Mouse (Mus musculus) kidney, embryonic 14.5 days (tissue): ENCODE data around the gene Adgre5. TPM values are rescaled to one million over a fixed set of nuclear protein-coding genes. Genes with fewer than 3 reads are reported as not detected.
A peak's percentile ranks its signal among the peaks of the same experiment; 100 is the strongest.

Experiments
- ATAC-seq: fragments of 200-750 bp; cut with Nextera tagmentation; 2 replicates; pipeline ENCODE4 v1.8.0; 2017; ENCODE audit warnings: moderate number of reproducible peaks, mild to moderate bottlenecking, moderate TSS enrichment, moderate library complexity; ENCODE audit not compliant: low FRiP score, low TSS enrichment
- H3K27ac ChIP-seq: fragments of 300-500 bp; sonication (generic); 2 replicates; pipeline ENCODE4 v1.5.1; 2014; ENCODE audit warnings: low read depth, mild to moderate bottlenecking, low read length, moderate library complexity, mixed read lengths
- H3K27me3 ChIP-seq: fragments of 300-500 bp; sonication (generic); 2 replicates; pipeline ENCODE4 v1.6.1; 2014; ENCODE audit warnings: mild to moderate bottlenecking, low read length; ENCODE audit not compliant: control insufficient read depth, insufficient read depth
- H3K36me3 ChIP-seq: fragments of 300-500 bp; sonication (generic); 2 replicates; pipeline ENCODE4 v1.6.1; 2014; ENCODE audit warnings: low read length, mixed read lengths; ENCODE audit not compliant: control insufficient read depth, insufficient read depth
- H3K4me1 ChIP-seq: fragments of 300-500 bp; sonication (generic); 2 replicates; pipeline ENCODE4 v1.6.1; 2014; ENCODE audit warnings: low read length, mixed read lengths; ENCODE audit not compliant: control insufficient read depth, insufficient read depth
- H3K4me2 ChIP-seq: fragments of 300-500 bp; sonication (generic); replicated peaks from 2 replicates; pipeline ENCODE4 v1.6.1; 2014; ENCODE audit warnings: low read depth, mild to moderate bottlenecking, low read length
- H3K4me3 ChIP-seq: fragments of 300-500 bp; sonication (generic); 2 replicates; pipeline ENCODE4 v1.5.1; 2014; ENCODE audit warnings: mild to moderate bottlenecking, low read length
- H3K9ac ChIP-seq: fragments of 300-500 bp; sonication (generic); 2 replicates; pipeline ENCODE4 v1.6.1; 2014; ENCODE audit warnings: low read depth, mild to moderate bottlenecking, low read length, moderate library complexity
- H3K9me3 ChIP-seq: fragments of 300-500 bp; sonication (generic); 2 replicates; pipeline ENCODE4 v1.6.1; 2016; ENCODE audit warnings: low read length; ENCODE audit not compliant: control insufficient read depth
- WGBS: fragments of 180-500 bp; shearing (Covaris S2); extraction: QIAGEN DNeasy Blood & Tissue Kit; methylation state at CpG from one replicate; pipeline ENCODE4 v1.1.7; 2014; 5-methylcytosine and 5-hydroxymethylcytosine counted together
- polyA plus RNA-seq: library from polyadenylated mRNA; unstranded; fragments of >200 nt; fragmentation: Nextera tagmentation; extraction: Ambion mirVana; gene quantifications from 2 replicates; pipeline ENCODE4 v1.2.1, GENCODE M21; 2014

The Adgre5 gene
- polyA plus RNA-seq, 1 experiment from 2014 or later = 30.9 TPM

DNA sequence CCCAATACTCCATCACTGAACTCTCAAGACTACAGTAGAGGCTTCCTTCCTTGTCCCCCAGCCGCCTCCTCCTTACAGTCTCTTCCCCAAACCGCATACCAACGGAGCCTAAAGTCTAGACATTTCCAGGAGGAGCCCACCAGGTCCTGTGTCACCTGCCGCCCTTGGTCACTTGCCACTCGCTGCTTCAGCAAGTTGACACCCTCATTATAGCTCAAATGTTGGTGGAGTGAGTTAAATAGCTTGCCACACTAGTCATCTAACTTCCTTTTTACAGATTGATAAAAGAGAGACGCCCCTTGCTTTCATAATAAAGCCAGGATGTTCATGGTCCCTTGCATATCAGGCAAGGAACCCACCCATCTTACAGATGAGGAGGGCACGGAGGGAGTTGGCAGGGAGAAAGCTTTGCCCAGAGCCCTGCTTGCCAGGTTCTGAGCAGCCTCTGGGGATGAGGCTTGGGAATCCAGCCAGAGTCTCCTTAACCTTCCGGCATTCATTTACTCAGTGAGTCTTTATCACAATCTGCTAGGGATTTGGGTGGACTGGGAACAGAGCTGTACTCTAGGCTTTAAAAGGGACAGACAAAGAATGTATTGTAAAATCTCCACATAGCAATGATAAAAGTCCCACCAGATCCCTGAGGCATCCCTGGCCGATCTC, 40.6 kb downstream of the Adgre5 start:
- Histone ChIP-seq H3K9ac (no peak overlapping the region), H3K4me2 (no peak overlapping the region), H3K27ac (no peak overlapping the region), H3K4me1 (peaks cover 14% of the 10 kb centered on the region), H3K9me3 (peaks cover 3% of the 10 kb centered on the region; the same call in 1 of the 2 replicates), H3K36me3 (no peaks in the 10 kb centered on the region), H3K27me3 (0 out of 2 replicates have a peak, but pooled peaks cover 3% of the 10 kb centered on the region), H3K4me3 (no peak overlapping the region)
- 82% methylated on average over 9 of the region's 9 CpGs for WGBS
- ATAC-seq = no peak

DNA sequence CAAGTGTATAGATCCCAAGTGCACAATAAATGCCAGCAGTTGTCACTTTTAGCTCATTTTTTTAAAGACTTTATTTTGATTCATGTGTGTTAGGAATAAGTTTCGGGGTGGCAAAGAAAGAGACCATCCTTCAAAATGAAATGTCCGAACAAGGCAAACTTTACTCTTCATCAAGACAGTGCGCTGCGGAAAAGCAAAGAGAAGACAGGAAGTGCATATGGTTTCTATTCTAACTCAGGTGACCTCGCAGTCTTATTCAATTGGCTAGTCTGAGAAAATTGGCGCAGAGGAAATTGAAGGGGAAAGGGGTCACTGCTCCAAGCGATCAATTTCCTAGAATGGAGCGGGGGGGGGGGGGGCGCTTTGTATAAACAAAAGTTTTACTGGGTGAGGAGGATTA, 41.6 kb downstream of the Adgre5 start:
- 11% methylated on average over 9 of the region's 9 CpGs for WGBS
- no peak for ATAC-seq
- peak overlapping the region; percentile 89 for H3K27ac ChIP-seq
- H3K27me3 ChIP-seq = 0 out of 2 replicates have a peak, but pooled peaks cover under 1% of the 10 kb centered on the region
- H3K4me2 ChIP-seq = peak overlapping the region; percentile 95
- H3K36me3 ChIP-seq = no peaks in the 10 kb centered on the region
- H3K4me1 ChIP-seq = peaks cover 21% of the 10 kb centered on the region
- peak overlapping the region; percentile 82 for H3K4me3 ChIP-seq
- H3K9me3 ChIP-seq = peaks cover 3% of the 10 kb centered on the region; the same call in 1 of the 2 replicates
- peak overlapping the region; percentile 89 for H3K9ac ChIP-seq

DNA sequence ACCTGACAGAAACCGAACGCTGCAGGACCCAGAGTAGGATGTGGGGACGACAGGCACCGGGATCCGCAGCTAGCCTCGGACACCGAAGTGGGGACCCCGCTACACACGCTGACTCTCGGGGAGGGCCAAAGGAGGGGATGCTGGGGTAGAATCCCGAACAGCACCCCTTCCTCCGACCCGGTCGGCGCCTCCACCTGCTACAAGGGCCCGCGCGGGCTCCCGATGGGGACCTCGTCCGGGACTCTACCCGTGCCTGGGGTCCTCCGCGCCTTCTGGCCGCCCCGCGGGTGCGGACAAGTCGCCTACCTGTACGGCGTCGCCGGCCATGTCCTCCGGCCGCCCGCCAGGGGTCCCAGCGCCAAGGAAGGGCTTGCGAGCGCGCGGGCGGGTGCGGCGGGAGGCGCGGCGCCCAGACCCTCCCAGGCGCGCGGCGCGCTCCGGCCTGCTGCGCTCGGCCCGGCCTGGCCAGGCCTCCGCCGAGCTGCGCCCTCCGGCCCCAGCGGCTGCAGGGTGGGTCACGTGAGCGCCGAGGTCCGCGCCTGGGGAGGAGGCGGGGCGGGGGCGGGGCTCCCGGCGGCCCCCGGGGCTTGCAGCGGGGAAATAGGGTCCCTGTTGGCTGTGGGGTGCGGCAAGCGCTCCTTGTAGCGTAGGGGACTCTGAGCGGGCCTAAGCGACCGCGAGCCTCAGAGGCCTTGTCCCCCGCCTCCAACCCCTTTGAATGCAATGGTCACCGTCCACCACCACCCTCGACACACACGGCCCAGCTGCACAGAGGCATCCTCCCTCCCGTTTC, 42.3 kb downstream of the Adgre5 start, which contains the start of gene Pkn1:
Pkn1 (minus strand) TSS at position 519 of the 793 bp plus-strand sequence.
- Histone ChIP-seq H3K4me3 (peak within 1 kb of the TSS; percentile 82), H3K9me3 (peaks cover 3% of the 10 kb centered on the region; the same call in 1 of the 2 replicates), H3K4me2 (peak within 1 kb of the TSS; percentile 95), H3K9ac (peak within 1 kb of the TSS; percentile 89), H3K27me3 (no peaks in the 10 kb centered on the region), H3K36me3 (no peaks in the 10 kb centered on the region), H3K27ac (peak within 1 kb of the TSS; percentile 89), H3K4me1 (peaks cover 26% of the 10 kb centered on the region)
- peak; percentile 94 for ATAC-seq
- 0% methylated on average over 71 of the region's 85 CpGs for WGBS

DNA sequence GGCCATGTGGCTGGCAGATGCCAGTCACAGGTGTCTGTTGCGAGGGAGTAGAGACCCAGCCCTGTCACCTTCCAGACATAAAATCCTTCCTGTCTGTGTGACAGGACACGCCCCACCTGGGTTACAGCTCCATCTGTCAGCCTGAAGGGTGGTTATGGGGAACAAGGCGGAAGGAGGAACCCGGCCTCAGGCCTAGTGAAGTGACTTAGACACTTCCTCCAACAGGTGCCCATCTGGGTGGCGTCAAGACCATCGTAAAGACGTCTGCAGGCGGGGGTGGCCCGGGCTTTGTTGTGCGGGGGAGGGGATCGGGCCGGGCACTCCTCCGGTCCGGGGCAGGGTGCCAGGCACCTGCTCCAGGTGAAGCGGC, 42.9 kb downstream of the Adgre5 start:
- Histone ChIP-seq H3K9me3 (peaks cover 3% of the 10 kb centered on the region; the same call in 1 of the 2 replicates), H3K9ac (peak overlapping the region; percentile 89), H3K4me1 (peaks cover 28% of the 10 kb centered on the region), H3K4me3 (peak overlapping the region; percentile 82), H3K36me3 (no peaks in the 10 kb centered on the region), H3K27me3 (no peaks in the 10 kb centered on the region), H3K27ac (peak overlapping the region; percentile 89; the same call in 1 of the 2 replicates), H3K4me2 (peak overlapping the region; percentile 95)
- under 1% methylated on average over 15 of the region's 15 CpGs for WGBS
- ATAC-seq = peak; percentile 6; the same call in 1 of the 2 replicates

DNA sequence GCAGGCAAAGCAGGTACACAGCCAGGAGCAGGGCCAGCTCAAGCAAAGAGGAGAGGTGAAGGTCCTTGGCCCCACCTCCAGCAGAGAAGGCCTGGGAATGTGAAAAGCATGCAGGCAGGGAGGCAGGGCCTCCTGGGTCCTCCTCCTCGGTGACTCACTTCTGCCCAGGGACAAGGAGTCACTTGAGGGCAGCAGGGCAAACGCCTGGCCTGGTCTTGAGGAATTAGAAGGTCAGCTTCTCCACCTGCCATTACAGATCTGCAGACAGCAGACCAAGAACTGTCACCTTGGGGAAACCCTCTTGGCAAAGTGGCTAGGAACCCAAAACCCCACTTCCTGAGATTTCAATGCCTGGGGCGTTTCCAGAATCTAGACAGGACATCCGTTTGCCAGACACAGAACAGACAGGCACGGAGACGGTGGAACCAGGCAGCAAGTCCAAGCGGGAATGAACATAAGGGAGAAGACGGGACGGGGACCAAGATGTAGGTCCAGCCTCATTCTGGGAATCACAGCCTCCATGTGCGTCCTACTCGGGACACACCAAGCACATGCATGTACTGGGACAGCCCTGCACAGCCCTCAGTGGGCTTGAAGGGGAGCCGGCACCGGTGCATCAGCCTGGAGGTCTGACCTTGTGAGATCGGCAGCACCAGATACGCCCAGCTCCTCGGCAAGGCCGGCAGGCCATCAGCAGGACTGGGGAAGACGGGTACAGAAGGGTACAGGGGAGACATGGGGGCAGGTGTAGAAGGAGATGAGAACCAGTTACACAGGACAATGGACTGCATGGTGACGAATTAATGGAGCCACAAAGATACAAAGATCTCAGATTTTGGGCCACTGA, 43.5 kb downstream of the Adgre5 start:
- peak overlapping the region; percentile 30; the same call in 1 of the 2 replicates for H3K27ac ChIP-seq
- H3K4me2 ChIP-seq = peak overlapping the region; percentile 95
- H3K9me3 ChIP-seq = peaks cover 3% of the 10 kb centered on the region; the same call in 1 of the 2 replicates
- H3K27me3 ChIP-seq = no peaks in the 10 kb centered on the region
- ATAC-seq = no peak
- peaks cover under 1% of the 10 kb centered on the region for H3K36me3 ChIP-seq
- H3K4me1 ChIP-seq = peaks cover 28% of the 10 kb centered on the region
- peak overlapping the region; percentile 89 for H3K9ac ChIP-seq
- 30% methylated on average over 19 of the region's 19 CpGs for WGBS
- peak overlapping the region; percentile 82 for H3K4me3 ChIP-seq

DNA sequence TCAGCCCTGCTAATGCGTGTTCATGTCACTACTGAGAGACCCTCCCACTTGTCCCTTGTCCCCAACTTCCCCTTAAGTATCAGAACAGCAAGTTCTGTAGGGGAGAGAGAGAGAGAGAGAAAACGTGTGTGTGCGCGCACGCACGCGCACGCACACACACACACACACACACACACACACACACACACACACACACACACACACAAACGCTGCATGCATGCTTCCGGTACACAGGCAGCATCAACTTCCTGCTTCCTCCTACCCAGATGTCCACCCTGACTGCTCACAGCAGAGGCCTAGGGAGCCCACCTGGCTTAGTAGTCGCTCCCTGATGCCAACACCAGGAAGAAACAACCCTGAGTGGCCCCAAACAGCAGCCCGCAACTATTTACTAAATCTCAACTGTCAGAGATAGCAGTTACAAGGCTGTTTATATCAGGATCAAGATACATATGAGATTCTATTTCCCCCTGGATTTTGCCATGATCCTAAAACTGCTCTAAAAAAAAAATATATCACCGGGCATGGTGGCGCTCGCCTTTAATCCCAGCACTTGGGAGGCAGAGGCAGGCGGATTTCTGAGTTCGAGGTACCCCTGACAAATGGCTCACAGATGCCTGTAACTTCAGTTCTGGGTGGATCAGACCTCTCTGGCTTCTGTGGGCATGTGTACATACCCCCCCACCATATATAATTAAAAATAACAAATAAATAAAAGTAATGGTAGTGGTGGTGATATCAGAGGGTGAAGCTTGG, 45.6 kb downstream of the Adgre5 start:
- H3K4me2 ChIP-seq = no peak overlapping the region
- no peak overlapping the region for H3K27ac ChIP-seq
- no peaks in the 10 kb centered on the region for H3K9me3 ChIP-seq
- H3K4me1 ChIP-seq = peaks cover 28% of the 10 kb centered on the region
- no peak overlapping the region for H3K4me3 ChIP-seq
- H3K27me3 ChIP-seq = no peaks in the 10 kb centered on the region
- WGBS = 78% methylated on average over 14 of the region's 17 CpGs
- no peak overlapping the region for H3K9ac ChIP-seq
- ATAC-seq = no peak
- peaks cover 21% of the 10 kb centered on the region for H3K36me3 ChIP-seq

DNA sequence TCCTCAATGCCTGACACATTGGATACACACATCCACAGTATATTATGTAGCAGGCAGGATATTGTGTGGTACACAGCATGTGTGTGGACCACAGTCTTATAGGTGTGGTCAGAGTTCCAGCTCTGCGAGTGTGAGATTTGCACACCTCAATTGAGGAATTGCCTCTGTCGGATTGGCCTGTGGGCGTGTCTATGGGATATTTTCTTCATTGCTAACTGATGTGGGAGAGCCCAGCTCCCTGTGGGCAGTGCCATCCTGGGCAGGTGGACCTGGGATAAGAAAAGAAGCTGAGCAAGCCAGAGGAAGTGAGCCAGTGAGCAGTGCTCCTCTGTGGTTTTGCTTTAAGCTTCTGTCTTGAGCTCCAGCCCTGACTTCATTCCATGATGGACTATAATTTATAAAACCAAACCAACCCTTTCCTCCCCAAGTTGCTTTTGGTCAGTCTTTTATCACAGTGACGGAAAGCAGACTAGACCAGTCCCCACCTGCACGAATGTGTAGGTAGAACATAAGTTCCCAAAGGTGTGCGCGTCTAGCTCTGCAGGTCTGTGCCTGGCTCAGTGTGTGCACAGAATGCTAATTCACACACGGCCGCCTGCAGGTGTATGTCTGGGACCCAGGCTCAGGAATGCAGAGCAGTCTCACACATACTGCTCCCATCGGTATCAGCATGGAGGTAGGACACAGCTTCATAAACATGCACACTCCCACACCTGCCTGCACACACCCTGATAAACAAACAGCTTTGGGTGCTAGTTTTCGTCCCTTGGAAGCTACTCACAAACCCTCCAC, 46.6 kb downstream of the Adgre5 start:
- Histone ChIP-seq H3K27ac (no peak overlapping the region), H3K9ac (no peak overlapping the region), H3K36me3 (peaks cover 25% of the 10 kb centered on the region), H3K9me3 (no peaks in the 10 kb centered on the region), H3K4me1 (peaks cover 28% of the 10 kb centered on the region), H3K4me3 (no peak overlapping the region), H3K4me2 (no peak overlapping the region), H3K27me3 (no peaks in the 10 kb centered on the region)
- no peak for ATAC-seq
- WGBS = 67% methylated on average over 11 of the region's 11 CpGs
